Mouse (Mus musculus) 3T3-L1 (cell line): ENCODE measurements at regions not wholly inside any gene's neighbourhood (a gene's known extent, or its start where the extent isn't known, plus 50 kb on each side); places are given as distances from the start of the nearest gene placed in this dataset.

Experiments
- DNase-seq: peaks from one replicate; pipeline ENCODE4 v3.0.0-alpha.2; 2015; ENCODE audit warnings: low read depth, low spot score

- DNase-seq: peak; percentile 57
These were observed 103.1 kb downstream of the Btbd35f12 start for GRCm38 (mm10) chrX:33416321-33416720.
